26 mouse cellular contexts compared by ENCODE assay signal in the genomic region with DNA sequence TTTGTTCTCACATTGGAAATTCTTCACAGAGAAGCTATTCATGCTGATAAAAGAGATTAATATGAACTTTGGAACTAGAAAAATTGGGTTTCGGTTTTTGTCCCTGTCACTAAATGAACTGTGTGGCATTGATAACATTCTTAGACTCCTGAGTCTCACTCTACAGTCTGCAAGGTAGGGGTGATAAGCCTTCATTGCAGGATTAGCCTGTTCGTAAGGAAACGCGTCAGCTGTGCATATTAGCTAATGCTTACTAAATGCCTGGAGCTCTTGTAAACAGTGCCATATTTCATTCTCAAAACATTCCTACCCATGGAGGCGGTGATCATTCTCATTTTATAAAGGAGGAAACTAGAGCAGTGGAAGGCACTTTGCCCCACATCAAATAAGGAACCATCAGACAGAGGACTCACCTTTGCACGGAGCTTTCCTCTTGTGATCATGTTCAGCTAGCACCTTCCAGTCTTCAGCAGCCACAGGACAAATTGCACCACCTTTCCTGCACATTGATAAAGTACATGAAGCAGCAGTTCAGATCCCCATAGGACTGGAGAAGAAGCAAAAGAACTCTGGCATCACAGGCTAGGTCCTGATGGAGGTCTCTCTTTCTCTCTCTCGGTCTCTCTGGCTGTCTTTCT.
A peak's percentile ranks its signal among the peaks of the same experiment; 100 is the strongest.
DNase-seq lines count a peak whose midpoint lies in the region; ATAC-seq and TF ChIP-seq lines count a peak whose summit lies in the region.
"Had no signal": no experiment of that assay in that cellular context is flagged by ENCODE, and none has a peak within 500 bp of the region (broad histone marks: within the 10 kb centered on the region; RNA-seq: fewer than 3 reads in every experiment).

No protein-coding gene starts in this region.

- TF ChIP-seq CTCF in liver, postnatal 0 days (IDR thresholded peaks at IDR 0.05; ENCODE audit: low read depth) = no peak

- H3K4me2 ChIP-seq in intestine, embryonic 15.5 days (replicated peaks) = 0 out of 2 replicates have a peak overlapping the region, but pooled peaks have one; percentile 3
- H3K4me2 ChIP-seq in liver, embryonic 11.5 days = peak overlapping the region; percentile 46
- no peak overlapping the region for H3K4me2 ChIP-seq in liver, postnatal 0 days (ENCODE audit: low read depth, low read length)
- no peak overlapping the region for H3K4me2 ChIP-seq in stomach, embryonic 16.5 days (ENCODE audit: low read depth, low read length)
- no peak overlapping the region for H3K4me2 ChIP-seq in forebrain, embryonic 14.5 days (ENCODE audit: low read length)
- H3K4me2 ChIP-seq: forebrain, embryonic 15.5 days; limb, embryonic 12.5 days; lung, embryonic 14.5 days; midbrain, embryonic 15.5 days; neural tube, embryonic 13.5 days had no signal

- no peaks in the 10 kb centered on the region for H3K9me3 ChIP-seq in intestine, embryonic 15.5 days
- no peaks in the 10 kb centered on the region for H3K9me3 ChIP-seq in liver, embryonic 11.5 days (ENCODE audit: control insufficient read depth, low read length)
- no peaks in the 10 kb centered on the region for H3K9me3 ChIP-seq in liver, postnatal 0 days (ENCODE audit: low read length)
- H3K9me3 ChIP-seq in stomach, embryonic 16.5 days (replicated peaks; ENCODE audit: control insufficient read depth, low read length) = no peaks in the 10 kb centered on the region
- H3K9me3 ChIP-seq in forebrain, embryonic 14.5 days (replicated peaks; ENCODE audit: control insufficient read depth, low read length) = no peaks in the 10 kb centered on the region
- H3K9me3 ChIP-seq: forebrain, embryonic 15.5 days; hindbrain, embryonic 10.5 days; limb, embryonic 12.5 days; megakaryocyte, embryonic 14.5 days; midbrain, embryonic 15.5 days; neural tube, embryonic 13.5 days had no signal

- TF ChIP-seq EP300 in liver, postnatal 0 days (IDR thresholded peaks at IDR 0.05; ENCODE audit: low read depth) = 0 out of 2 replicates have a peak, but pooled peaks have one; percentile 22

- H3K36me3 ChIP-seq in intestine, embryonic 15.5 days = no peaks in the 10 kb centered on the region
- no peaks in the 10 kb centered on the region for H3K36me3 ChIP-seq in liver, embryonic 11.5 days (ENCODE audit: control insufficient read depth, insufficient read depth, low read length)
- no peaks in the 10 kb centered on the region for H3K36me3 ChIP-seq in liver, postnatal 0 days (replicated peaks; ENCODE audit: insufficient read depth, low read length)
- H3K36me3 ChIP-seq in stomach, embryonic 16.5 days (ENCODE audit: control insufficient read depth, insufficient read depth, low read length) = no peaks in the 10 kb centered on the region
- no peaks in the 10 kb centered on the region for H3K36me3 ChIP-seq in forebrain, embryonic 14.5 days (ENCODE audit: control insufficient read depth, insufficient read depth, low read length)
- H3K36me3 ChIP-seq: forebrain, embryonic 15.5 days; hindbrain, embryonic 10.5 days; limb, embryonic 12.5 days; midbrain, embryonic 15.5 days; neural tube, embryonic 13.5 days had no signal

- H3K4me3 ChIP-seq in intestine, embryonic 15.5 days (replicated peaks) = no peak overlapping the region
- no peak overlapping the region for H3K4me3 ChIP-seq in liver, embryonic 11.5 days (ENCODE audit: low read depth, low read length)
- no peak overlapping the region for H3K4me3 ChIP-seq in liver, postnatal 0 days (ENCODE audit: low read depth, low read length)
- H3K4me3 ChIP-seq in stomach, embryonic 16.5 days (replicated peaks; ENCODE audit: low read length) = no peak overlapping the region
- no peak overlapping the region for H3K4me3 ChIP-seq in forebrain, embryonic 14.5 days (ENCODE audit: low read depth, low read length)
- H3K4me3 ChIP-seq: forebrain, embryonic 15.5 days; hindbrain, embryonic 10.5 days; limb, embryonic 12.5 days; megakaryocyte, embryonic 14.5 days; midbrain, embryonic 15.5 days; myocyte; neural tube, embryonic 13.5 days had no signal

- H3K27me3 ChIP-seq in intestine, embryonic 15.5 days (replicated peaks) = no peaks in the 10 kb centered on the region
- H3K27me3 ChIP-seq in liver, embryonic 11.5 days (replicated peaks; ENCODE audit: control insufficient read depth, insufficient read depth, low read length) = no peaks in the 10 kb centered on the region
- H3K27me3 ChIP-seq in liver, postnatal 0 days (ENCODE audit: insufficient read depth, low read length) = no peaks in the 10 kb centered on the region
- H3K27me3 ChIP-seq in stomach, embryonic 16.5 days (ENCODE audit: control insufficient read depth, insufficient read depth, low read length) = no peaks in the 10 kb centered on the region
- no peaks in the 10 kb centered on the region for H3K27me3 ChIP-seq in forebrain, embryonic 14.5 days (replicated peaks; ENCODE audit: control insufficient read depth, insufficient read depth, low read length)
- H3K27me3 ChIP-seq: forebrain, embryonic 15.5 days; limb, embryonic 12.5 days; megakaryocyte, embryonic 14.5 days; midbrain, embryonic 15.5 days; neural tube, embryonic 13.5 days had no signal

- peak overlapping the region; percentile 27; the same call in 1 of the 2 replicates for H3K27ac ChIP-seq in intestine, embryonic 15.5 days
- H3K27ac ChIP-seq in liver, embryonic 11.5 days (ENCODE audit: low read depth, low read length) = no peak overlapping the region
- no peak overlapping the region for H3K27ac ChIP-seq in liver, postnatal 0 days (ENCODE audit: low read depth)
- no peak overlapping the region for H3K27ac ChIP-seq in stomach, embryonic 16.5 days (ENCODE audit: low read length)
- H3K27ac ChIP-seq in forebrain, embryonic 14.5 days (ENCODE audit: low read depth, low read length) = no peak overlapping the region
- H3K27ac ChIP-seq: forebrain, embryonic 15.5 days; hindbrain, embryonic 10.5 days; kidney, postnatal 0 days; limb, embryonic 12.5 days; midbrain, embryonic 15.5 days; neural tube, embryonic 13.5 days had no signal

- WGBS in intestine, embryonic 15.5 days = 39% methylated on average over 7 of the region's 7 CpGs
- WGBS in liver, embryonic 11.5 days = 57% methylated on average over 7 of the region's 7 CpGs
- WGBS in liver, postnatal 0 days (ENCODE audit: insufficient replicate concordance) = 42% methylated on average over 7 of the region's 7 CpGs
- 41% methylated on average over 7 of the region's 7 CpGs for WGBS in stomach, embryonic 16.5 days
- 63% methylated on average over 7 of the region's 7 CpGs for WGBS in forebrain, embryonic 14.5 days

- DNase-seq in liver, embryonic 11.5 days (ENCODE audit: low spot score) = no peak
- DNase-seq in liver, postnatal 0 days = no peak
- no peak for DNase-seq in thymus, postnatal 36 days
- no peak for DNase-seq in urinary bladder, adult 2 months (ENCODE audit: low spot score)
- no peak for DNase-seq in forebrain, embryonic 14.5 days (ENCODE audit: low spot score)
- DNase-seq: adrenal gland, postnatal 10 days; cerebellum, adult 8-10 months; gastrocnemius, postnatal 36 days; kidney, adult 2 months; retina, postnatal 1 day; right cerebral cortex, postnatal 25 days; thymus, adult 2 months had no signal

- ATAC-seq in intestine, embryonic 15.5 days = peak; percentile 80
- peak; percentile 89 for ATAC-seq in liver, embryonic 11.5 days (replicated peaks; ENCODE audit: low FRiP score)
- ATAC-seq in liver, postnatal 0 days = no peak
- ATAC-seq in stomach, embryonic 16.5 days (ENCODE audit: insufficient read depth, low FRiP score) = peak; percentile 87
- no peak for ATAC-seq in forebrain, embryonic 14.5 days
- ATAC-seq in granulocyte monocyte progenitor cell, adult 5-6 weeks (replicated peaks; ENCODE audit: poor library complexity, severe bottlenecking) = no peak
- ATAC-seq: activated CD4-positive, CD25-positive, alpha-beta regulatory T cell, adult 4 months; forebrain, embryonic 15.5 days; hindbrain, embryonic 16.5 days; midbrain, embryonic 15.5 days had no signal

- H3K4me1 ChIP-seq in intestine, embryonic 15.5 days (replicated peaks) = 0 out of 2 replicates have a peak, but pooled peaks cover 8% of the 10 kb centered on the region
- H3K4me1 ChIP-seq in liver, embryonic 11.5 days (replicated peaks; ENCODE audit: control insufficient read depth, insufficient read depth, low read length) = no peaks in the 10 kb centered on the region
- H3K4me1 ChIP-seq in liver, postnatal 0 days (ENCODE audit: insufficient read depth) = peaks cover 5% of the 10 kb centered on the region; the same call in 1 of the 2 replicates
- H3K4me1 ChIP-seq in stomach, embryonic 16.5 days (ENCODE audit: control insufficient read depth, insufficient read depth, low read length) = 0 out of 2 replicates have a peak, but pooled peaks cover 2% of the 10 kb centered on the region
- no peaks in the 10 kb centered on the region for H3K4me1 ChIP-seq in forebrain, embryonic 14.5 days (ENCODE audit: control insufficient read depth, insufficient read depth, low read length)
- H3K4me1 ChIP-seq: forebrain, embryonic 15.5 days; hindbrain, embryonic 10.5 days; megakaryocyte, embryonic 14.5 days; midbrain, embryonic 15.5 days; neural tube, embryonic 13.5 days had no signal

- no peak overlapping the region for H3K9ac ChIP-seq in intestine, embryonic 15.5 days
- no peak overlapping the region for H3K9ac ChIP-seq in liver, embryonic 11.5 days (ENCODE audit: low read depth, low read length)
- no peak overlapping the region for H3K9ac ChIP-seq in liver, postnatal 0 days (replicated peaks)
- H3K9ac ChIP-seq in stomach, embryonic 16.5 days (ENCODE audit: low read length) = no peak overlapping the region
- H3K9ac ChIP-seq in forebrain, embryonic 14.5 days (ENCODE audit: low read length) = no peak overlapping the region
- H3K9ac ChIP-seq: forebrain, embryonic 15.5 days; limb, embryonic 12.5 days; lung, embryonic 14.5 days; midbrain, embryonic 15.5 days; neural tube, embryonic 13.5 days had no signal

Comparison
In these comparisons a context has a peak if more than half of its experiments do, and no peak if none do; other contexts are left out.
1. ATAC-seq: peak in intestine, embryonic 15.5 days (single experiment), liver, embryonic 11.5 days (single experiment) and stomach, embryonic 16.5 days (single experiment); none in liver, postnatal 0 days (single experiment), forebrain, embryonic 14.5 days (single experiment) and granulocyte monocyte progenitor cell, adult 5-6 weeks (single experiment).
2. H3K4me2 ChIP-seq: peak in intestine, embryonic 15.5 days (single experiment) and liver, embryonic 11.5 days (single experiment); none in liver, postnatal 0 days (single experiment), stomach, embryonic 16.5 days (single experiment) and forebrain, embryonic 14.5 days (single experiment).